Mouse (Mus musculus): ENCODE measurements around the gene Ip6k2.
A peak's percentile ranks its signal among the peaks of the same experiment; 100 is the strongest.

Gene Ip6k2

DNA sequence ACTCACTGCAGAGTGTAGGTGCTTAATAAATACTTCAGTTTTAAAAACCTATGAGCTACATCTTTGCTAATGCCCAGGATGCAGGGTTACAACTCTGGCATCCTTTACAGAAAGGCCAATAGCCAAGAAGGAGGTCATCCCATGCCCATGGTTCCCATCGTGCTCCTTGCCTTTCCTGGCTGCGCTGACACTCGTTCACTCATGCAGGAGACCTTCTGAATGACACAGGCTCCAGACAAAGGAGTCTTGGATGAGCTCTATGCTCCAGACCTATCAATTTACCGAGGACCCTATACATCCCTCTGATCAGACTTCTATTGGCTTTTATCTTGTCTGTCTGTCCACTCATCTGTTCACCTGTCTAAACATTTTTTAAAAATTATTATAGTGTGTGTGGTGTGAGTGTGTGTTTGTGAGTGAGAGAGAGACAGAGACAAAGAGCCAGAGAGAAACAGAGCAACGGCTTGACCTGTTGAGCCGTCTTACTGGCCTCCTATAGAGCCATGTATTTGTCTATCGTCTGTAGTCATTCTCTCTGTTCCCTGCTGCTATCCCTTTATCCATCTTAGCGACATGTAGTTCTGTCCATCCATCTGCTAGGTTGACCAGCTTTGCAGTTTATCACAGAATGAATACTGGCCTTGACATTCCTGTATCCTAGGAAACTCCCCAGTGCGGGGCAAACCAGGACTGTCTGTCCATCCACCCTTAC is 604 bp upstream of the Ip6k2 start:
- DNase-seq: no peak

DNA sequence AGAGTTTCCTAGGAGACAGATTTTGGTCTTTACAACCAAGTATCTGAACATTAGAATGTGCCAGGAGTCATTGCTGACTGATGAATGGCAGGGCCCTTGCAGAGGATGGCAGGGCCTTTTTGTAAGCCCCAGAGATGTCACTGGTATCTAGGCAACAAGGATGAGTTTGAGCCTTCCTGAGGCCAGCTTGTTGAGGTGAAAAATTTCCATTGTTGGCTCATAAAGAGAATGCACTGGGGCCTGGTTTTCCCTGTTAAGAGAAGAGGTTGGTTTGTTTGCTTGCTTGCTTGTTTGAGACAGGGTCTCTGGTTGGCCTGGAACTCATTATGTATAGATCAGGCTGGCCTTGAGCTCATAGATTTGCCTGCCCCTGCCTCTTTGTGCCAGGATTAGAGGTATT is 1.8 kb downstream of the Ip6k2 start:
- no peak for DNase-seq

DNA sequence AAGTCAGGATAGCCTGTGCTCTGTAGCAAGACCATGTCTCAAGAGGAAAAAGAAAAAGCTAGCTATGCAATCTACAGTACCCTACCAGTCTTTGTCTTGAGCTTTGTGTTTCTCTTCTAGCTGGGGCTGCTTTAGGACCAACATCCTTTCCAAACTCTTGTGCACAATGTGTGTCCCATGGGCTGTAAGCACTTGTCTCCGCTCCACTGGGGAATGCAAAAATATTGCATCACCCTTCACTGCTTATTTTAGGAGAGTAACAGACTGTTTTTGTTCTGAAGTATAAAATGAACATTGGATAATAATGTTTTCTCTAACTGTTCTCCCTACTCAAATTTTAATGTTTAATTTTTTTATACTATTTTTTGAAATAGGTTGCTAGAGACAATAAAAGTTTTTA is 2.9 kb downstream of the Ip6k2 start:
- DNase-seq: no peak

DNA sequence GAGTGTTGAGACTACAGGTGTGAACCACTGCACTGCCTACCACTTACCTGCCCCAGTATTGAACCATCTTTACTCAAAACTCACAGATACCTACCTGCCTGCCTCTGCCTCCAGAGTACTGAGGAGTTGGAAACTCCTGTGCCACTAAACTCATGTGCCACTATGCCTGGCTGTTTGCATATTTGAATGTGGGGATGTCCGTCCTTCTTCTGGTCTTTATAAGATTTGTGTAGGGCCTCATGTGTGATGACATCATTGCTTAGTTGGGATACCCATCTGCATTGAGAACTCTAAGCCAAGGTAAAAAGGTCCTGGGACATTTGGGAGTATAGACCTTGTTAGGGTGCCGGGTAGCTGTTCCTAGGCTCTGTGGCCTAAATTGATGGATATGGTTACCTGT is 3.5 kb downstream of the Ip6k2 start:
- DNase-seq: no peak

DNA sequence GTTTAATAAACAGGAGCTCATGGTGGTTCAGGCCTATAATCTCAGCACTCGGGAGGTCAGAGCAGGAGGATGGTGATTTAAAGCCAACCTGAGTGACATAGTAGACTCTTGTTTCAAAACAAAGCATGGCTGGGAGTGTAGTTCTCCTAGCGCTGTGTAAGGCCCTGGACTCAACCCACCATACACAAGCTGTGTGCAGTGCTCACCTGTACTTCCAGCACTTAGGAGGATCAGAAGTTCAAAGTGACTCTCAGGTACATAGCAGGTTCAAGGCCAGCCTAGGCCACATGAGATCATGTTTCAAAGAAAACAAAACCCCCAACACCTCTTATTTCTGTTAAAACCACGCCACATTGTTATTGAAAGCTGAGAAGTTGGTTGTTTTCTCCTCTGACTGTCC is 5.1 kb downstream of the Ip6k2 start:
- no peak for DNase-seq

DNA sequence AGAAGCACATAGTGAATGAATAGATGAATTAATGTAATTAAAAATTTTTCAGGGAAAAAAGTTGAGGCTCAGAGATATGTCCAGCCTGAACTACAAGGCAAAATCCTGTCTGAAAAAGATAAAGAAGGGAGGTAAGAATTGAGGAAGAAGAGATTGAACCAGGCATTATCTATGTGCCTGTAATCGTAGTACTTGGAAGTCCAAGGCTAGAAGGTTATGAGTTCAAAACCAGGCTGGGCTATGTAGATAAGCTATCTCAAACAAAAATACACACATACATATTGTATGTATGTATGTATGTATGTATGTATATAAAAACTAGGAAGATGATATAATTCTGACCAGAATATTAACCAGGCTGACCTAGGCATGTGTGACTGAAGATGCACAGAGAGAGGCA is 8.7 kb downstream of the Ip6k2 start:
- no peak for DNase-seq

DNA sequence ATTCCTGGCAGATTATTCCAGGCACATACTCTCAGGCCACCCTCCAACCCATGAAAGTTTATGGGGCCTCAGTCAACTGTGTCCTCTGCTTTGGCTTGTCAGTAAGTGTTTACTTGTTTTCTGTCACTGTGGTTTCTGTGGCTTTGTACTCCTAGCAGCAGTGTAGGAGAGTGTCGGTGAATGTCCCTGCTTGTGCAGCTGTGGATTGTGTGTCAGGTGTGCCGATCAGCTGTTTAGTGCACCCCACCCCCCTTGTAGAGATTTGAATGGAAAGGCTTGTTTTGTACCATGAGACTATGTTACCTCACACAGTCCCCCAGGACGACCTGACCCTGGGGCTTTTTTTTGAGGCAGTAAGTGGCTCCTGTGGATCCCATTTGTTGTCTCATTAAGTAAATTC is 9.1 kb downstream of the Ip6k2 start:
- DNase-seq: no peak

DNA sequence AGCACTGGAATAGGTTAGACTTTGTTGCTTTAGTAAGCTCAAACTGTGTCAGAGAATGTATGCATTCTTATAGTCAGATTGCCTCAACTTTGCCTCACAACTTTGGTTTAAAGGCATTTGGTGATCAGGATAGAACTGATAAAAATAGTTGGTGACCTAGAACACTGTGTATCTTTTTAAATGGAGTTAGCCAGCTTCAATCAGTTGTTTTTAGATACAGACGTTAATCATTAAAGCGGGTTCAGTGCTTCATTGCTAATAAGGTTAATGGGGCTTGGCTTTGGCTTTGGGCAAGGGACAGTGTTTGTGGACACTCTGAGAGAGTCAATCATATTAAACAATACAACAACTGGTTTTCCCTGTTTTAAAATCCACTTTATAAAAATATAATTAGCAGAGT is 11.7 kb downstream of the Ip6k2 start:
- no peak for DNase-seq

DNA sequence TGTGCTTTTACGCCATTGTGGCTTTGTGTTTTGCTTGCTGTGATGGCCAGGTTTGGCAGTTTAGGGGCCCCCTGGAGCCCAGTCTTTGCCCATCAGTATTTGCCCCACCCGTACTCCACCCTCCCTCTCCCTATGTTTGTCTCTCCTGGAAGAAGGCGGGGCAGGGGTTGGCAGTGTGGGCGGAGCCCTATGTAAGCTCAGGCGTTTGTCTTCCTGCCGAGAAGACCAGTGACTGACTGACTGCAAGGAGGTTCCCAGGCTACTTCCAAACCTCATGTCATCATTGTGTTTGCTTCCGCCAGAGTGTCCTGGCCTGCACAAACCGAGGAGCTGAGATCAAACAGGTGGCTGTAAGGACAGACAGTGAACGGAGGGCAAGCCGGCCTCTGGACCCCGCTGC is 12.2 kb downstream of the Ip6k2 start:
- peak in 1 of 2 experiments; percentile 54 for DNase-seq

DNA sequence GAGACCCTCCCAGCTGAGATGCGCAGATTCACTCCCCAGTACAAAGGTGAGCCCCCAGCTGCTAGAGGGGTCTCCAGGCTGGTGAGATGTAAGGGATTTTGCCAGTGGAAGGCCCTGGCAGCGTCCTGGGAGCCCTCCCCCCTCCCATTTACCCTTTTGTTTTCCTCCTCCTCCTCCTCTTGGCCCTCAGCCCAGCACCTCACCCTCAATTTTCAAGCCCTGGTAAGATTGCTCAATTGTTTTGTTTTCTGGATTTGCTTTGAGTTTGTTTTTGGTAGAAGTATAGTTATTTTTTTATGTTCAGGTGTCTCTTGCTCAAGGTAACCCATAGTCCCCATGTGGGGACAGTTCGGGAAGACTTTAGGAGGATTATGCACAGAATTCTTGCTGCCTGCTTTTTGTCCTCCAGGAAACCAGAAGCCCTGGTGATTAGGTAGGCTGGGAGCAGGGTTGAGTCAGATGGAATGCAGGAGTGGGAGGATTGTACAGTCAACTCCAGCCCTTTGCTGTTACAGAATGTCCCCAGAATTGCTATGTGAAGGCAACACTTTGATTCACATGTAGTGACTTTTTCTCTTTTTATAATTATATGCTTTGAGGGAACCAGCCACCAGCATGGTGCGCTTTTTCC is 12.9 kb downstream of the Ip6k2 start:
- no peak for DNase-seq

DNA sequence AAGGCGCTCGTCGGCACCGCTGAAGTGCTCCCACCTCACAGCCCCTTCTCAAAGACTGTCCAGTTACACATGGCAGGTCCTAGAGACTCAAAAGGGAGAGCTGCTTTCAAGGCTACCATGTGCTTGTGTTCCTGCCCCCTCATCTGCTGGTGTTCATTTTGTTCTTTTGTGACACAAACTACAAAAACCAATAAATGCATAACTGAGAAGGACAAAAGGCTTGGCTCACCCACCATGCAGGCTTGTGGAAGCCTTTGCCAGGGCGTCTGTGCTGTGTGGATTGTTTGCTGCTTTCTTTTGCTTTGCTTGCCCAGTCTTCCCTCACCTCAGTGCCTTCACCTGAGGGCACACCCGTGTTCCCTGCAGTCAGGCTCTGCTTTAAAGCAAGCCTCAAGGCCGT is 13.9 kb downstream of the Ip6k2 start:
- no peak for DNase-seq

DNA sequence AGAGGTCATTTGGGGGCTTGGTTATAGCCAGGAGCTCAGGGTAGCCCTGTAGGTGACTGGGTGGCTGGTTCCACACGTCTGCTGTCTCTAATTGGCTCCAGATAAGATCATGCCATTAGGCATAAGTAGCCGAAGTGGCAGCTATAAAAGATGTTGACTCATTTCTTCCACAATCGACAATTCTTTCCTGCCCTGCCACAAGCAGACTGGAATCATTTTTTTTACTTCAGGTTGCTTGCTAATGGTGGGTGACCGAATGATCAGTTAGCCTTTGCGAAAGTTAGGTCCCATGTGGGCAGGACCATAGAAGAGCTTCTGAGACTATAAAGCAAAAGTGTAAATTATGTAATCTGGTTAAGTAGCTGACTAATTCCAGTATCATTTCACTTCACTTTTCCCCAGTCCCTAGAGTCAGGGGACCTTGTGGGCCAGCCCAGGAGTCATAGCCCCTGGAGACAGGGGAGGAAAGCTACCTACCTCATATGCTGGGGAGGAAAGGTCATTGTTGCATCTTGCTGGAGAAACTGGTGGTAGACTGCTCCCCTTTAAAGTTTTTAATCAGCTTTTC is 15.0 kb downstream of the Ip6k2 start:
- no peak for DNase-seq

DNA sequence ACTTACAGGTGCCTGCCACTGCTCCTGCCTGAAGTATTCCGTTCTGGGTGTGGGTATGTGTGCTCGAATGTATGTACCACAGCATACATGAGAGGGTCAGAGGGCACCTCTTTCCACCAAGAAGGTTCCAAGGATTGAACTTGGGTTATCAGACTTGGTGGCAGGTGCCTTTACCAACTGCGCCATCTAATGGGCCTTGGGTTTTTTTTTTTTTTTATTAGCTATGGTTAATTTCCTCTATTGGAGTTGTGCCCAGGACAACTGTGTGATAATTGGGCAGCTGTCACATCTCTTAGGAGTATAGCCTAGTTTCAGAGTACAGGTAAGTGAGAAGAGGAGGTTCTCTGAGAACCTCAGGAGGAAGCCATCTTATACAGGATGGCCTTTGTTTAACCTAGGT is 16.0 kb downstream of the Ip6k2 start:
- peak in 1 of 2 experiments; percentile 35 for DNase-seq

DNA sequence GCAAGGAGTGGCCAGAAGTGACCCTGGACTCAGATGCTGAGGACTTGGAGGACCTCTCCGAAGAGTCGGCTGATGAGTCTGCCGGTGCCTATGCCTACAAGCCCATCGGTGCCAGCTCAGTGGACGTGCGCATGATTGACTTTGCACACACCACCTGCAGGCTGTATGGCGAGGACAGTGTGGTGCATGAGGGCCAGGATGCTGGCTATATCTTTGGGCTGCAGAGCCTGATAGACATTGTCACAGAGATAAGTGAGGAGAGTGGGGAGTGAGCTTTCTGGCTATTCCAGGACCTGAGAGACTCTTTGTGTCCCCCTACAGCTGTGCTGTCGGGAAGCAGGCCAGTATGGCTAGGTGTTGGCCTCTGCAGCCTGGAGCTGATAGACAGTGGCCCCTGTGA is 22.2 kb downstream of the Ip6k2 start:
- peak in 1 of 2 experiments; percentile 21 for DNase-seq

DNA sequence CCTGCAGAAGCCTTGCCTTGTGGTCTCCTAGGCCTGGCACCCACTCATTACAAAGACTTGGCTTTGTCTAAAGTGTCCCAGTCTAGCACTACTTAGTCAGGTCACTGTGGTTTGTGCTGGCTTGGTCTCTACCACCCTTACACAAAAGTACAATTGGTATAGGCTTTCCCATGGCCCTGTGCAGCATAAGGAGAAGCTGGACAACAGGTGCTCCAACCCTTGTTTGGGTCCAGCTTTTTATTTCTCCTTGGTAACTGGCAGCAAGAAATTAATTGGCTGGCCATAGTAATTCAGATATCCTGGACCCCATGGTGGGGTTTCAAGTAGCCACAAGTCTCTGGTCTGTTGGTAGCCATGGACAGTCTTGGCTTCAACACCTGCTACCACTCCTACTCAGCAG is 22.8 kb downstream of the Ip6k2 start:
- no peak for DNase-seq

DNA sequence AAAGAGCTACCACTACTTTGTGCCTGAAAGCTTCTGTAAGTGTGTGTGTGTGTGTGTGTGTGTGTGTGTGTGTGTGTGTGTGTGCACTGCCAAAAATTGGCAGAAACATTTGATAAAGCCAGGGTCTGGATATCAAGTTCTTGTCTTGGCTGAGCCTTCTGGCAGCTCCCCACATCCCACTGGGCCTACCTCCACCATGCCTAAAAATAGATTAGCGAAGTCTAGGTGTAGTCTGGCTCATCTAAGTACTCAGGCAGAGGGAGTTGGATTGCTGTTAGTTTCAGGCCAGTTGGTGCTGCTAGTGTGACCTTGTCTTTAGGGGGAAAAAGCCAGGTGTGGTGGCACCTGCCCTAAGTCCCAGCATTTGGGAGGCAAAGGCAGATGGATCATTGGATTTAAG is 23.2 kb downstream of the Ip6k2 start:
- peak; percentile 62 to 74 for DNase-seq

DNA sequence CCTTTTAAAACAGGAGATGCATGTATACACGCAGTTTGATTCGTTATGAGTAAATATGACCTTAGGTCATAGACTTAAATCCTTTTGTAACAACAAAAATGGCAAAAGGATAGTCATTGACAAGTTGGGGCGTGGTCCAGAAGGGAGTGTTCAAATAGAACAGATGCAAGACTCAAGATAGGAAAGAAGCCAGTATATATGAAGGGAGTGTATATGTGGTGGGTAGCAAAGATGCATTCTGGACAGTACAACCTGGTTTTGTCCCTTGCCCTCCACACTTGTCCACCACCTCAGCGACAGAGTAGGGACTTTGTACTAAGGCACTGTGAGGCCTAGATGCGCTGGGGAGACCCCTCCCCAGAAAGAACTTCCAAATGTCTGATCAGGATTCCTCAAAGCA is 24.1 kb downstream of the Ip6k2 start:
- no peak for DNase-seq

DNA sequence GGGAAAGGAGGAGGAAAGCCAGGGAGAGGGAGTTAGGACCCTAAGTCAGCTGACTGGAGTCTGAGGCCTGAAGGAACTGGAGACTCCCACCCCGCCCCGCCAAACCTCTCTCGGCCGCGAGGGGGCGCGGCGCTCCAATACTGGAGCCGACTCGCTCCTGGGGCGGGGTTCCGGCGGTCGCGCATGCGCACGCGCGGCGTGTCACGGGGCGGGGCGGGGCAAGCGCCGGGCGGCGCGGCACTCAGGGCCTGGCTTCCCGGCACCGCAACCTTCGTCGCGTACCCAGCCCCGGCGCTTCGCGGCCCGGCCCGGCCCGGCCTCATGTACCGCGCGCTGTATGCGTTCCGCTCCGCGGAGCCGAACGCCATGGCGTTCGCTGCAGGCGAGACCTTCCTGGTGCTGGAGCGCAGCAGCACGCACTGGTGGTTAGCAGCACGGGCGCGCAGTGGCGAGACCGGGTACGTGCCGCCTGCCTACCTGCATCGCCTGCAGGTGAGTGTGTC is 24.6 kb downstream of the Ip6k2 start, which contains the start of gene Nckipsd:
Gene Nckipsd, plus strand, starts transcription at position 206 of the 503 bp plus-strand sequence.
- peak; percentile 99 for DNase-seq

DNA sequence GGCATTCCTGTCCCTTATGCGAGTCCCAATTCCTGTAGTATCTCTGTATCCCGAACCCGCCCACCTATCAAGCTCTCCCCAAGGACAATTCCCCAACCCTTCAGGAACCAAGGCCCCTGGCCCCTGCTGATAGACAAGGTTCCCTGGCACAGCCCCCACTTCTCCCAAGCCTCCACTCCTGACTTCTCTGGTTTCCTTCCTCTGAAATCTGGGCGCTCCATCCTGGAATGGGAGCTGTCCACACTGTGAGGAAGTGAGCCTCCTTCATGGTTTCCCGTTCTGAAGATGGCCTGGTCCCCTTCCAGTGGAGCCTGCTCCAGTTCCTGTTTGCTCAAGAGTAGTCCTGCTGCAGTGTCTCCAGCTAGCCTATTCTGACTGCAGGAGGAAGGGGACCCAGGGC is 25.6 kb downstream of the Ip6k2 start:
- DNase-seq: peak in 1 of 2 experiments; percentile 23

DNA sequence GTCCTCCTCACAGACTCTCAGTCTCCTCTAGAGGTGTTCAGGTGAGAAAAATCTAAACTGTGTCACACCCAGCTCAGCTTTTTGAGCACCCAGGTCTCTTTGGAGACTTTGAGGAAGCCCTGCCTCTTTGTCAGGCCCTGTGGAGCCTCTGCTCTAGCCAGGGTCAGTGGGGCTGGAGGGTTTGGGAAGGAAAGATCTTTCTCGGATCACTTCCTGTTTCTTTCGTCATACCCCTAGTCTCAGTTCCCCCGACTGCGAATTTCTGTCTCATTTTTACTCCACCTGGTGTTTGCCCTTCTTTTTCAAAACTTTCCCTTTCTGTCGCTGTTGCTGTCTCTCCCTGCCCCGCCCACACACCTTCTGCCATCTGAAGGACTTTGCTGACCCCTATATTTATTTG is 26.1 kb downstream of the Ip6k2 start:
- DNase-seq: no peak

DNA sequence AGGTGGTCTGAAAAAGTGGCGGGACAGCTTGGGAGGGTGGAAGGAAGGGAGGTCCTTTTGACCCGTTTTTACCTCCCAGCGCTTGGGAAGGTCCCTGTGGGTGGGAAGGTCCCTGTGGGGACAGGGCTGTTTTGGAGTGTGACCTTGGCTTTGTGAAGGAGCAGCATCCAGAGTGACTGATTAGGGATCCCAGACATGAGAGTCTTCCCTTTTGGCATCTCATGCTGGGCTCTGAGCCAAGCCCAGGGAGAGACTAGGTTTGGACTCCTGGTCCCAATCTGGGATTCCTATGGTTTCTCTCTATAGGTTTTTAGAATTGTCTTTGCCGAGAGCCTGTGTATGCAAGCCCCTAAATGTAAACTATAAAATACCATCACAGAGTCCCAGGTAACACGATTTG is 26.9 kb downstream of the Ip6k2 start:
- peak; percentile 43 to 62 for DNase-seq

DNA sequence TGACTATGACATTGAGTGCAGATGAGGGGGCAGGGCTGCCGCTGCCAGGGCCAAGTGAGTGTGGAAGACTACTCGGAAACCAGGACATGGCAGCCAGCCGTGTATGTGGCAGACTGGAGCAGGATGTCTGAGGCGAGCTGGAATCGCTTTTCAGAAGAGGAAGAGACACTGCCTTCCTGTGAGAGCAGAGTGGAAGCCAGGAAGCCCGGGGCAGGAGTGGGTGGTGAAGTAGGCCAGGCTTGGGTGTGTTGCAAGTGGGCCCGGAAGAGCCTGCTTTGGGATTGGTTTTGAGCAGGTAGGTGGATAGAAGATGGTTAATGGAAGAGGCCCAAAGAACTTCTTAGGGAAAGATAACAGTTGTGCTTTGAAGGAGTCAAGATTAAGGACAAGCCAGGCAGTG is 32.0 kb downstream of the Ip6k2 start:
- no peak for DNase-seq

DNA sequence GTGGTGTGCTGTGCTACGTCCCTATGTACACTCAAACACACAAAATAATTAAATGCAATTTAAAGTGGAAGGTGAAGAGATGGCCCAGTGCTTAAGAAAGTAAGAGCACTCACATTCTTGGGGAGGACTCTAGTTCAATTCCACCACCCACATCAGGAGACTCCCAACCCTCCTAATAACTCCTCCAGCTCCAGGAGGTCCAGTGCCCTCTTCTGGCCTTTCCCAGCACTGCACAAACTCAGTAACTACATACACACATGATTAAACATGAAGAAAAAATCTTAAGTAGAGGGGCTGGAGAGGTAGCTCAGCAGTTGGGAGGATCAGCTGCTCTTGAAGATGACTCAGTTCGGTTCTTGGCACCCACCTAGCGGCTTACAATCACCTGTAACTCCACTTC is 35.9 kb downstream of the Ip6k2 start:
- peak; percentile 72 to 84 for DNase-seq

DNA sequence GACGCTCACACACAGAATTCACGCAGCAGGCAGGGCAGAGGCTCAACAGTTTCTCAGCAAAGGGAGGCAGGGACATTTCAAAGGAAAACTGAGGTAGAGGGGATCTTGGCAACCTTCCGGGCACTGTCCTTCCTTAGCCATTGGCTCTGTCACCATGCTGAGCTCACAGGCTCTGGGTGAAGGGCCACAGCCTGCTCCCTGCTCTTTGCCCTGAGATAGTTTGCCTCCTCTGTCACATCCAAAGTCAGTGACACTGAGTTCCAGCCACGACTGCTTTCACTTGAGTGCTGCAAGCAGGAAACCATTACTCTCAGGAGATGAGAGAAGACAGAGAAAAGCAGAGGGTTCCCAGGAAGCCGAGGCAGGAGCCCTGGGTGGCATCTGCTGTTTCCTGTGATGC is 36.5 kb downstream of the Ip6k2 start:
- no peak for DNase-seq
